Mouse (Mus musculus) stomach, postnatal 0 days (tissue): Measurements from ENCODE around the gene Sp8. TPM values are rescaled to one million over a fixed set of nuclear protein-coding genes. Genes with fewer than 3 reads are reported as not detected.

ENCODE experiments used
- ATAC-seq: fragments of 200-750 bp; cut with Nextera tagmentation; 2 replicates; pipeline ENCODE4 v1.8.0; 2017; ENCODE audit not compliant: low FRiP score, low TSS enrichment
- DNase-seq: peaks from one replicate; pipeline ENCODE4 v3.0.0-alpha.2; 2016; ENCODE audit warnings: low spot score
- H3K27ac ChIP-seq: fragments of 300-500 bp; sonication (generic); replicated peaks from 2 replicates; pipeline ENCODE4 v1.5.1; 2014; ENCODE audit warnings: mild to moderate bottlenecking, control low read depth
- H3K27me3 ChIP-seq: fragments of 300-500 bp; sonication (generic); 2 replicates; pipeline ENCODE4 v1.6.1; 2014; ENCODE audit warnings: low read length; ENCODE audit not compliant: control insufficient read depth, insufficient read depth
- H3K36me3 ChIP-seq: fragments of 300-500 bp; sonication (generic); 2 replicates; pipeline ENCODE4 v1.6.1; 2014; ENCODE audit warnings: low read length, mixed read lengths; ENCODE audit not compliant: control insufficient read depth, insufficient read depth
- H3K4me1 ChIP-seq: fragments of 300-500 bp; sonication (generic); replicated peaks from 2 replicates; pipeline ENCODE4 v1.6.1; 2014; ENCODE audit warnings: antibody characterized with exemption; ENCODE audit not compliant: control insufficient read depth, insufficient read depth
- H3K4me2 ChIP-seq: fragments of 300-500 bp; sonication (generic); replicated peaks from 2 replicates; pipeline ENCODE4 v1.6.1; 2014; ENCODE audit warnings: low read depth, mild to moderate bottlenecking, control low read depth, moderate library complexity
- H3K4me3 ChIP-seq: fragments of 300-500 bp; sonication (generic); 2 replicates; pipeline ENCODE4 v1.5.1; 2014; ENCODE audit warnings: low read depth, low read length, control low read depth
- H3K9ac ChIP-seq: fragments of 300-500 bp; sonication (generic); 2 replicates; pipeline ENCODE4 v1.6.1; 2014; ENCODE audit warnings: mild to moderate bottlenecking, low read length, control low read depth, mixed read lengths
- H3K9me3 ChIP-seq: fragments of 300-500 bp; sonication (generic); 2 replicates; pipeline ENCODE4 v1.6.1; 2016; ENCODE audit warnings: low read length; ENCODE audit not compliant: control insufficient read depth
- CTCF ChIP-seq: IDR thresholded peaks from 2 replicates; pipeline ENCODE4 v1.5.1; 2016; ENCODE audit warnings: antibody characterized with exemption, low read depth, mild to moderate bottlenecking, moderate library complexity
- EP300 ChIP-seq: optimal IDR thresholded peaks from 2 replicates; pipeline ENCODE3; 2016; ENCODE audit warnings: antibody characterized with exemption
- WGBS: fragments of 180-500 bp; shearing (Covaris S2); extraction: QIAGEN DNeasy Blood & Tissue Kit; methylation state at CpG from one replicate; pipeline ENCODE4 v1.1.7; 2014; 5-methylcytosine and 5-hydroxymethylcytosine counted together
- polyA plus RNA-seq: library from polyadenylated mRNA; unstranded; fragments of >200 nt; fragmentation: Nextera tagmentation; extraction: Ambion mirVana; gene quantifications from 2 replicates; pipeline ENCODE4 v1.2.1, GENCODE M21; 2015

Gene Sp8
- polyA plus RNA-seq, 1 experiment from 2014 or later: not detected

DNA sequence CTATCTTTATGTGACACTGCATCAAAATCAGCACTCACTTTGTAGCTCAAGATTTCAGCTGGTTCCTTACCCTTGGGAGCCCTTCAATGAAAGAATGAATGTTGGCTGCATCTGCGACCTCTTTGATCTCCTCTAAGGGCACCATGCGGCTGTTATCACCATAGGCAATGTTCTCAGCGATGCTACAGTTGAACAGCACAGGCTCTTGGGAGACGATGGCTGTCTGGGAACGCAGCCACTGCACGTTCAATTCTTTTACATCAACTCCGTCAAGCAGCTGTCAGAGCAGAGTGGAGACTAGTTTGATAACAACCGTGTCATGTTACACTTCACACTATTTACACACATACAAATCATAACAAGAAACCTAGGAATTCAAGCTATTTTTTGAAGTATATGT, 26.5 kb downstream of the Sp8 start:
- ATAC-seq (no peak), DNase-seq (no peak)
- Histone ChIP-seq H3K4me2 (no peak overlapping the region), H3K4me1 (no peaks in the 10 kb centered on the region), H3K9me3 (no peaks in the 10 kb centered on the region), H3K4me3 (no peak overlapping the region), H3K27ac (no peak overlapping the region), H3K27me3 (no peaks in the 10 kb centered on the region), H3K36me3 (no peaks in the 10 kb centered on the region), H3K9ac (no peak overlapping the region)
- WGBS: 47% methylated on average over 8 of the region's 8 CpGs
- TF ChIP-seq EP300: no peak
- TF ChIP-seq CTCF: no peak

DNA sequence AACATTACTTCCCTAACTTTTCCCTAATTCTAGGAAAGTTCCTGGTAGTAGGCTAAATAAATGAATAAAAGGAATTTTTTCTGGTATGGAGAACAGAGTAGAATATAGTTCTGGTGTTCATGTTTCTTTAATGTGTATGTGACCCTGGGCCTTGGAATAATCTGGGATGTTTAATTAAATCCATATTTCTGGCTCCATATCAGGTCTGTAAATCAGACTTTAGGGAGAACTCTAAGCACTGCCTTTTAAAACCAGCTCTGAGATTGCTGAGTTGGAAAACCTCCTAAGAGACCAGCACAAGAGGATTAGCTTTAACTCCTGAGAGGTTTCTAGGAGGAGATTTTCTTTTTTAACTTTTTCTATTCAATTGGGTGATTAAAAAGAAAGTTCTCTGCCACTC, 36.7 kb downstream of the Sp8 start:
- no peak overlapping the region for H3K27ac ChIP-seq
- no peaks in the 10 kb centered on the region for H3K4me1 ChIP-seq
- TF ChIP-seq CTCF (no peak), EP300 (no peak)
- no peak overlapping the region for H3K4me2 ChIP-seq
- H3K9ac ChIP-seq: no peak overlapping the region
- H3K9me3 ChIP-seq: no peaks in the 10 kb centered on the region
- no peaks in the 10 kb centered on the region for H3K36me3 ChIP-seq
- DNase-seq (no peak), ATAC-seq (no peak)
- no peaks in the 10 kb centered on the region for H3K27me3 ChIP-seq
- no peak overlapping the region for H3K4me3 ChIP-seq

DNA sequence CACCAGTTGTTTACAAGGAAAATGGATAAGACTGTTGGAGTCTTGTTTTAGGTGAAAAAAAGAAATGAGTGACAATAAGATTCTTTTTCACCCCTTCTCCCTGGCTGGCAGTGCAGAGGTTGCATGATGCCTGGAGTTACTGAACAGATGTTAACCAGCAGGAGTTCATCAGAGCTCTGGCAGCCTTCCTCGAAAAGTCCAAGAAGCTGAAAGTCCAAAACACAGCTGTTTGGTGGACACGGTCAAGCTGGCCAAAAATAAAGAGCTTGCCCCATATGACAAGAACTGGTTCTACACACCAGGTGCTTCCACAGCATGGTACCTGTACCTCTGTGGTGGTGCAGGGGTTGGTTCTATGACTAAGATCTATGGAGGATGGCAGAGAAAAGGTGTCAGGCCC, 41.8 kb downstream of the Sp8 start:
- no peak for DNase-seq
- H3K4me1 ChIP-seq: no peaks in the 10 kb centered on the region
- H3K36me3 ChIP-seq: no peaks in the 10 kb centered on the region
- ATAC-seq: no peak
- no peaks in the 10 kb centered on the region for H3K27me3 ChIP-seq
- H3K9ac ChIP-seq: no peak overlapping the region
- H3K27ac ChIP-seq: no peak overlapping the region
- TF ChIP-seq EP300 (no peak), CTCF (no peak)
- H3K4me3 ChIP-seq: no peak overlapping the region
- WGBS: 44% methylated on average over 2 of the region's 2 CpGs
- no peaks in the 10 kb centered on the region for H3K9me3 ChIP-seq
- H3K4me2 ChIP-seq: no peak overlapping the region

Other genes starting within 250 kb of the Sp8 start
- not detected in 2 replicates for gene Abcb5, start 120.1 kb downstream of the Sp8 start, polyA plus RNA-seq